Mouse (Mus musculus): ENCODE results near the gene Mcrip1. TPM values are rescaled to one million over a fixed set of nuclear protein-coding genes. Genes with fewer than 3 reads are reported as not detected.
A peak's percentile ranks its signal among the peaks of the same experiment; 100 is the strongest.

Gene Mcrip1
- polyA plus RNA-seq, 1 experiment from 2014 or later = 267 TPM

- Histone ChIP-seq H3K27ac (ENCODE audit: low read depth, low read length) (peak overlapping the region; percentile 66), H3K36me3 (ENCODE audit: control insufficient read depth, insufficient read depth, low read length) (peaks cover 28% of the 10 kb centered on the region), H3K4me1 (ENCODE audit: control insufficient read depth, insufficient read depth, low read length) (peaks cover 12% of the 10 kb centered on the region), H3K27me3 (ENCODE audit: control insufficient read depth, insufficient read depth, low read length) (no peaks in the 10 kb centered on the region), H3K4me2 (ENCODE audit: low read depth, low read length) (no peak overlapping the region), H3K9me3 (ENCODE audit: control insufficient read depth, low read length) (no peaks in the 10 kb centered on the region), H3K9ac (replicated peaks; ENCODE audit: low read depth, low read length) (peak overlapping the region; percentile 21; the same call in 1 of the 2 replicates), H3K4me3 (ENCODE audit: low read depth, low read length) (no peak overlapping the region)
- peak; percentile 75 for ATAC-seq (ENCODE audit: low read depth)
- whole genome bisulfite sequencing = 26% methylated on average over 10 of the region's 10 CpGs
Observed at GRCm38 (mm10) chr11:120539285-120540014, 10.1 kb downstream of the Mcrip1 start.

DNA sequence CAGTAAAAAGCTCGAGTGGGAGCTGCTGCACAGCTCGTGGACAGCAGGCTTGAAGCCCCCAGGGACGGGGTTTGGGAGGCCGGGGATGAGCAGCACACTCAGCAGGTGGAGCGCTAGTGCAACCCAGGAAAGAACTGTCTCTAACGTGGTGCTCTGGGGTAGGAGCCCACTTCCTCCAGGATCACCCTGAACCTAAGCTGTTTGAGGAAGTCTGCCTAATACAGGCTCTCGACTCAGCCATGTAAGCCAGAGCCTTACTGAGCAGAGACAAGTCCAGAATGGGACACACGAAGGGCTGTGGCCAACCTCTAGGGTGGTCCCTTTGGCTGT lies 10.6 kb downstream of the Mcrip1 start:
- H3K9ac ChIP-seq (replicated peaks; ENCODE audit: low read depth, low read length) = no peak overlapping the region
- WGBS = 57% methylated on average over 8 of the region's 8 CpGs
- no peak for ATAC-seq (ENCODE audit: low read depth)

GRCm38 (mm10) chr11:120538485-120538884 lies 11.0 kb downstream of the Mcrip1 start:
- Histone ChIP-seq H3K9me3 (ENCODE audit: control insufficient read depth, low read length) (no peaks in the 10 kb centered on the region), H3K36me3 (ENCODE audit: control insufficient read depth, insufficient read depth, low read length) (peaks cover 20% of the 10 kb centered on the region), H3K27me3 (ENCODE audit: control insufficient read depth, insufficient read depth, low read length) (no peaks in the 10 kb centered on the region), H3K4me3 (ENCODE audit: low read depth, low read length) (no peak overlapping the region), H3K4me2 (ENCODE audit: low read depth, low read length) (no peak overlapping the region), H3K27ac (ENCODE audit: low read depth, low read length) (no peak overlapping the region), H3K9ac (replicated peaks; ENCODE audit: low read depth, low read length) (no peak overlapping the region), H3K4me1 (ENCODE audit: control insufficient read depth, insufficient read depth, low read length) (peaks cover 12% of the 10 kb centered on the region)
- ATAC-seq (ENCODE audit: low read depth) = no peak
- WGBS = 75% methylated on average over 3 of the region's 3 CpGs

More for the DNA sequence above, 10.6 kb downstream of the Mcrip1 start:
- no peak overlapping the region for H3K4me3 ChIP-seq (ENCODE audit: low read depth, low read length)
- H3K36me3 ChIP-seq (ENCODE audit: control insufficient read depth, insufficient read depth, low read length) = peaks cover 23% of the 10 kb centered on the region
- H3K4me2 ChIP-seq (ENCODE audit: low read depth, low read length) = no peak overlapping the region
- no peaks in the 10 kb centered on the region for H3K27me3 ChIP-seq (ENCODE audit: control insufficient read depth, insufficient read depth, low read length)
- H3K4me1 ChIP-seq (ENCODE audit: control insufficient read depth, insufficient read depth, low read length) = peaks cover 12% of the 10 kb centered on the region
- peak overlapping the region; percentile 60 for H3K27ac ChIP-seq (ENCODE audit: low read depth, low read length)
- no peaks in the 10 kb centered on the region for H3K9me3 ChIP-seq (ENCODE audit: control insufficient read depth, low read length)

DNA sequence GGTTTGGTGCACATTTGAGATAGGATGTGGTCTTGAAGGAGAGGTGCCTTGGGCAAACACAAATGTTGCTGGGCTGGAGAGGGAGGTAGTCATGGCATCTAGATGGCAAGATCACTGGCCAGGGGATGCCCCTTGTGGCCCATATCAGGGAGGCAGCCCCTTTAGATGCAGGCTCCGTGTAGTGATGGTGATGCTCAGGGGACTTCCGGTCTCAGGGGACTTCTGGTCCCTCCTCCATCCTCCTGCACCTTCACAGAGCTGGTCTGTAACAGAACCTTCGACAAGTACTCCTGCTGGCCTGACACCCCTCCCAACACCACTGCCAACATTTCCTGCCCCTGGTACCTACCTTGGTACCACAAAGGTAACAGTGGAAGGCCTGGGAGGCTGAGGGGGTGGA lies 13.7 kb downstream of the Mcrip1 start:
- 70% methylated on average over 3 of the region's 3 CpGs for WGBS
- H3K27me3 ChIP-seq (ENCODE audit: control insufficient read depth, insufficient read depth, low read length) = peaks cover 11% of the 10 kb centered on the region
- H3K4me3 ChIP-seq (ENCODE audit: low read depth, low read length) = no peak overlapping the region

GRCm38 (mm10) chr11:120535145-120535544 lies 14.4 kb downstream of the Mcrip1 start:
- no peaks in the 10 kb centered on the region for H3K9me3 ChIP-seq (ENCODE audit: control insufficient read depth, low read length)
- no peaks in the 10 kb centered on the region for H3K36me3 ChIP-seq (ENCODE audit: control insufficient read depth, insufficient read depth, low read length)
- no peak overlapping the region for H3K9ac ChIP-seq (replicated peaks; ENCODE audit: low read depth, low read length)
- no peak overlapping the region for H3K4me2 ChIP-seq (ENCODE audit: low read depth, low read length)
- no peak for ATAC-seq (ENCODE audit: low read depth)
- H3K4me3 ChIP-seq (ENCODE audit: low read depth, low read length) = no peak overlapping the region
- WGBS = 79% methylated on average over 3 of the region's 3 CpGs
- H3K4me1 ChIP-seq (ENCODE audit: control insufficient read depth, insufficient read depth, low read length) = peaks cover 16% of the 10 kb centered on the region
- peaks cover 17% of the 10 kb centered on the region for H3K27me3 ChIP-seq (ENCODE audit: control insufficient read depth, insufficient read depth, low read length)
- no peak overlapping the region for H3K27ac ChIP-seq (ENCODE audit: low read depth, low read length)

More for the DNA sequence above, 13.7 kb downstream of the Mcrip1 start:
- no peak overlapping the region for H3K27ac ChIP-seq (ENCODE audit: low read depth, low read length)
- no peak for ATAC-seq (ENCODE audit: low read depth)
- H3K9ac ChIP-seq (replicated peaks; ENCODE audit: low read depth, low read length) = no peak overlapping the region
- peaks cover 12% of the 10 kb centered on the region for H3K4me1 ChIP-seq (ENCODE audit: control insufficient read depth, insufficient read depth, low read length)
- H3K4me2 ChIP-seq (ENCODE audit: low read depth, low read length) = no peak overlapping the region
- no peaks in the 10 kb centered on the region for H3K9me3 ChIP-seq (ENCODE audit: control insufficient read depth, low read length)
- no peaks in the 10 kb centered on the region for H3K36me3 ChIP-seq (ENCODE audit: control insufficient read depth, insufficient read depth, low read length)

DNA sequence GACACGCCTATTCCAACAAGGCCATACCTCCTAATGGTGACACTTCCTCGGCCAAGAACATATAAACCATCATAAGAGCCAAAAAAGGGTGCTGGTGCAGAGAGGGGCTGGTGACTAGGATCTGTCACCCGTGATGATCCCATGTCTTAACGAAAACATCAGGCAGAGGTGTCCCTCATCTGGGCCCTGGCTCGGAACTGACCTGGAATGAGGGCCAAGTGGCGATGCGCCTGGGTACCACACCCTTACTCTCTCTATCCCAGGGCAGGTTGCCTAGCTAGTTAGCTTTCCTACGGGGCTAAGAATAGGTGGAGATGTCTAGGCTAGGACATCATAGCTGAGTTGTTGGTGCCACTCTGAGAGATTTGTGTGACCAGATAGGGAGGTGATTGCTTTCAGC lies 15.4 kb downstream of the Mcrip1 start:
- H3K27me3 ChIP-seq (ENCODE audit: control insufficient read depth, insufficient read depth, low read length) = peaks cover 28% of the 10 kb centered on the region
- H3K36me3 ChIP-seq (ENCODE audit: control insufficient read depth, insufficient read depth, low read length) = no peaks in the 10 kb centered on the region
- no peak overlapping the region for H3K4me2 ChIP-seq (ENCODE audit: low read depth, low read length)
- no peak overlapping the region for H3K27ac ChIP-seq (ENCODE audit: low read depth, low read length)
- H3K4me1 ChIP-seq (ENCODE audit: control insufficient read depth, insufficient read depth, low read length) = peaks cover 5% of the 10 kb centered on the region
- H3K9me3 ChIP-seq (ENCODE audit: control insufficient read depth, low read length) = no peaks in the 10 kb centered on the region
- H3K9ac ChIP-seq (replicated peaks; ENCODE audit: low read depth, low read length) = no peak overlapping the region
- H3K4me3 ChIP-seq (ENCODE audit: low read depth, low read length) = no peak overlapping the region
- WGBS = 88% methylated on average over 8 of the region's 8 CpGs
- no peak for ATAC-seq (ENCODE audit: low read depth)

DNA sequence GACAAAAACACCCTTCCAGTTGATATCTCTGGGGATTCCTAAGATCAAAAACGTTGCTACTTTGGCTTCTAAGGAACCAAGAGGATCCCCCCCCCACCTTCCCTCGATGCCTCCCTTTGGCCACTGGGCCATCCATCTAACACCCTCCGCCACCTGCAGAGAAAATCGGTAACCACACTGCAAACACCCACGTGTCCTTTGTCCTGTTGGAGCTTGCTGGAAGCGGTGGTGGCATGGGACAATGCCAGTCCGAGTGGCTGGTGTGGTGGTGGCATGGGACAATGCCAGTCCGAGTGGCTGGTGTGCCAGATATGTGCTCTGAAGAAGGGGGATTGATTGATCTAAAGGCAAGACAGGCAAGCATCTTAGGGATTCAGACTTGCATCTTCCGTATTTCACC lies 17.9 kb downstream of the Mcrip1 start:
- Histone ChIP-seq H3K36me3 (ENCODE audit: control insufficient read depth, insufficient read depth, low read length) (no peaks in the 10 kb centered on the region), H3K27ac (ENCODE audit: low read depth, low read length) (no peak overlapping the region), H3K4me2 (ENCODE audit: low read depth, low read length) (no peak overlapping the region), H3K4me1 (ENCODE audit: control insufficient read depth, insufficient read depth, low read length) (0 out of 2 replicates have a peak, but pooled peaks cover 4% of the 10 kb centered on the region), H3K9me3 (ENCODE audit: control insufficient read depth, low read length) (no peaks in the 10 kb centered on the region), H3K9ac (replicated peaks; ENCODE audit: low read depth, low read length) (no peak overlapping the region), H3K4me3 (ENCODE audit: low read depth, low read length) (no peak overlapping the region), H3K27me3 (ENCODE audit: control insufficient read depth, insufficient read depth, low read length) (peaks cover 33% of the 10 kb centered on the region)
- WGBS = 30% methylated on average over 9 of the region's 9 CpGs
- ATAC-seq (ENCODE audit: low read depth) = no peak

DNA sequence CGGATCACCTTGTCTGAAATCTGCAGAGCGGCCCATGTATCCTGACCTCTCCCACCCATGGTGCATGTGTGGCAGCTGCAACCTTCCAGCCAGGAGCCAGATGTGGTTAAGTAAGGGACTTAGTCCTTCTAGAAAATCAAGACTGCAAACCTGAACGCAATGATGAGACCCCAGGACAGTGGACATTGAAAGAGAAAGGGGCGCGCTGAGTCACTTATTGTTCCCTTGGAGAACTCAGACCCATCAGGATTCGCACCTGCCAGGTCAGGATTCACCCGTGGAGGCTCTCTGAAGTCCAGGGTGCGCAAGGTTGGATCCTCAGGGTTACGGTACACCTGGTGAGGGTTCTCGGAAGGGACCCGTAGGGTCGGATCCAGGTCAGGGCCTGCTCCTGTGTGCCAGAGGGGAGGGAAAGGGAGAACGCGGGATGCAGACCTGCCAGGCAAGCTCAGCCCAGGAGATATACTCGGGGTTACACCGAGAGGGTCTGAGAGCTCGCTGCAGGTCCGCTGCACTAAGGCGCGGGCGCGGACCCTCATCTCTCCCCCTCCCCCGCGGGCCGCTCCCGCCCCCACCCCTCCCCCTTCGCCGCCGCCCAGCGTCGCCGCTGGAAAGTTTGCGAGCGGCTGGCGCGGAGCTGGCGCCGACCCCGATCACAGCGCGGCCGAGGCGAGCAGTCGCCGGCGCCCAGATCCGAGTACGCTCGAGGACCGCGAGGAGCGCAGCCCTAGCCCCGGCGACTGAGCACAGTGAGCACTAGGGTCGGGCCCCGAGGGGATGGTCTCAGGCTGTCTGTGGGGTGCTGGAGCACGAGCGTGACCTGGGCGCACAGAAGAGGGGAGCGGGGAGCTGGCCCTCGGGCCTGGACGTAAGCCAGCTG lies 19.2 kb downstream of the Mcrip1 start, which contains the start of gene Gcgr:
TSS of gene Gcgr (plus strand) at position 615 of the 880 bp plus-strand sequence.
- Histone ChIP-seq H3K4me3 (ENCODE audit: low read depth, low read length) (peak within 1 kb of the TSS; percentile 26), H3K27ac (ENCODE audit: low read depth, low read length) (no peak within 1 kb of the TSS), H3K4me2 (ENCODE audit: low read depth, low read length) (peak within 1 kb of the TSS; percentile 46), H3K4me1 (ENCODE audit: control insufficient read depth, insufficient read depth, low read length) (0 out of 2 replicates have a peak, but pooled peaks cover 4% of the 10 kb centered on the region), H3K9ac (replicated peaks; ENCODE audit: low read depth, low read length) (peak within 1 kb of the TSS; percentile 25; the same call in 1 of the 2 replicates), H3K9me3 (ENCODE audit: control insufficient read depth, low read length) (no peaks in the 10 kb centered on the region), H3K36me3 (ENCODE audit: control insufficient read depth, insufficient read depth, low read length) (no peaks in the 10 kb centered on the region), H3K27me3 (ENCODE audit: control insufficient read depth, insufficient read depth, low read length) (peaks cover 33% of the 10 kb centered on the region)
- 8% methylated on average over 57 of the region's 62 CpGs for WGBS
- no peak for ATAC-seq (ENCODE audit: low read depth)

GRCm38 (mm10) chr11:120528903-120529302 lies 20.6 kb downstream of the Mcrip1 start:
- H3K9ac ChIP-seq (replicated peaks; ENCODE audit: low read depth, low read length) = no peak overlapping the region
- 69% methylated on average over 4 of the region's 4 CpGs for WGBS

More at GRCm38 (mm10) chr11:120528903-120529302, 20.6 kb downstream of the Mcrip1 start:
- H3K4me1 ChIP-seq (ENCODE audit: control insufficient read depth, insufficient read depth, low read length) = 0 out of 2 replicates have a peak, but pooled peaks cover 4% of the 10 kb centered on the region
- H3K27ac ChIP-seq (ENCODE audit: low read depth, low read length) = no peak overlapping the region
- no peak overlapping the region for H3K4me3 ChIP-seq (ENCODE audit: low read depth, low read length)
- no peaks in the 10 kb centered on the region for H3K9me3 ChIP-seq (ENCODE audit: control insufficient read depth, low read length)
- ATAC-seq (ENCODE audit: low read depth) = no peak
- peaks cover 33% of the 10 kb centered on the region for H3K27me3 ChIP-seq (ENCODE audit: control insufficient read depth, insufficient read depth, low read length)
- H3K36me3 ChIP-seq (ENCODE audit: control insufficient read depth, insufficient read depth, low read length) = no peaks in the 10 kb centered on the region
- no peak overlapping the region for H3K4me2 ChIP-seq (ENCODE audit: low read depth, low read length)

Measured in neural tube, embryonic 14.5 days (tissue).